Mouse (Mus musculus) splenic B cell, adult 2 months (primary cell): ENCODE measurements at regions not wholly inside any gene's neighbourhood (a gene's known extent, or its start where the extent isn't known, plus 50 kb on each side); places are given as distances from the start of the nearest gene placed in this dataset.

ENCODE experiments used
- DNase-seq: peaks from one replicate; pipeline ENCODE4 v3.0.0-alpha.2; 2011; ENCODE audit warnings: low read depth, low spot score
- H3K27me3 ChIP-seq: 2 replicates; pipeline ENCODE4 v1.6.1; 2012; ENCODE audit warnings: mild to moderate bottlenecking, low read length, moderate library complexity, mixed read lengths; ENCODE audit not compliant: control insufficient read depth, poor library complexity, insufficient read depth, severe bottlenecking
- H3K36me3 ChIP-seq: 2 replicates; pipeline ENCODE4 v1.6.1; 2012; ENCODE audit warnings: mild to moderate bottlenecking, low read length, moderate library complexity, mixed read lengths; ENCODE audit not compliant: control insufficient read depth, poor library complexity, insufficient read depth, severe bottlenecking

DNA sequence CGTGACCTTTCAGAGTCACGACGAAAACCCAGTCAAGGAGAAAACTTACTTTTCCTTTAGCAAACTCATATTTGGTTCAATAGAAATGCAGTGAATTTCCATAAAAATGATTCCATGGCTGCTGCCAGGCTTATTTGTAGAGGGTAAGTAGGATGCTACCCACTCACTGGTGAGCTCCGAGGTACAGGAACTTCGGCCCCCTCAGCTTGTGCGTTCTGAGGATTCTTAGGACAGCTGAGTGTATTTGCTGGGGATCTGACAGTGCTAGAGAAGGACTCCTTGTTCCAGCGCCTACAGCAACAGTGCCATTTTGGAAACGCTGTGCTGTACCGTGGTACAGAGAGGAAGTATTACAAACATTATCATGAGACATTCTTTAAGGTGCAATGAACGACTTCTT, 210.4 kb downstream of the Enc1 start:
- no peak for DNase-seq
- H3K27me3 ChIP-seq = no peaks in the 10 kb centered on the region; the same call in 1 of the 2 replicates
- H3K36me3 ChIP-seq = no peaks in the 10 kb centered on the region

DNA sequence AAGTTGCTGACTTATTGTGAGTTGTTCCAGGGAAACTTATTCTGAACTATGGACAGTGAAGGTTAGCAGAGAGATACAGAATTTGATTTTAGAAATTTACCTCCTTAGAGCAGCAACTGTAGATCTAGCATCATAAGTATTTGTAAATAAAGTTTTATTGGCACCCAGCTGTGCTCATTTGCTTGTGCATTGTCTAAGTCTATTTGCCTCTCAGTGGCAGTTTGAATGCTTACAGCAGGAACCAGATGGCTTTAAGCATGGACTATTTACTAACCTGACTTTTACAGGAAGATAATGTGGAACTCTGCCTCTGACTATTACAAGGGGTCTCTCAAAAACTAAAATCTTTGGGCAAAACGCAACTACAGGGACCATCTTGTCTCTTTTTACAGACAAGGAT, 207.2 kb downstream of the Enc1 start:
- H3K36me3 ChIP-seq = no peaks in the 10 kb centered on the region
- H3K27me3 ChIP-seq = no peaks in the 10 kb centered on the region
- no peak for DNase-seq

DNA sequence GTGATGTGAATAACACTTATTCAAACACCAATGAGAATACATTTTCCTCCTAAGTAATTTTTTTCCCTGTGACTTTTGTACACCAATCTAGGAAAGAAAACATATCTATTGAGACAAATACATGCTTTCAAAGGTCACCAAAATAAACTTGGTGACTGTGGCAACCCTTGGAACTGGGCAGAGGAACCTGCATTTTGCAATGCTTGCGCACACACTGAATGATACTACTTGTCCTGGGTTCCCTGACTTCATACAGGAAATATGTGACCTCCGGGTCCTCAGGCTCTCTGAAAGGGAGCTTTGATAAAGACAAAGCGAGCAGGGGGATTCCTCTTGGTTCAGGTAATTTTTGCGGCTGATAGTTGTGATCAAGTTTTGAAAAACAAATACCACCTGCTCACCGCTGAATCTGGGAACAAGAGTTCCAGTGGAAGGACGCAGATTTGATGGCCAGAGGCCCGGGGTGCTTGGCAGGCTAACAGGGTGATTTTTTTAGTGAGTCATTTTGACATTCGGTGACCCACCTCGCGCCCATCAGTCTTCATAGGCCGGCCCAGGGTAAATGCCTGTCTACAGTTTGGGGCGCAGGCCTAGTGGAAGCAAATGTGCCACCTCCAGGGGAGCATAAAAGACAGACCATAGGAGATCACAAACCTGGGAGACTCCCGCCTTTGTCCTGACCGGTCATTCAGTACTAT, 203.0 kb downstream of the Enc1 start:
- Histone ChIP-seq H3K36me3 (no peaks in the 10 kb centered on the region), H3K27me3 (no peaks in the 10 kb centered on the region)
- DNase-seq = no peak

DNA sequence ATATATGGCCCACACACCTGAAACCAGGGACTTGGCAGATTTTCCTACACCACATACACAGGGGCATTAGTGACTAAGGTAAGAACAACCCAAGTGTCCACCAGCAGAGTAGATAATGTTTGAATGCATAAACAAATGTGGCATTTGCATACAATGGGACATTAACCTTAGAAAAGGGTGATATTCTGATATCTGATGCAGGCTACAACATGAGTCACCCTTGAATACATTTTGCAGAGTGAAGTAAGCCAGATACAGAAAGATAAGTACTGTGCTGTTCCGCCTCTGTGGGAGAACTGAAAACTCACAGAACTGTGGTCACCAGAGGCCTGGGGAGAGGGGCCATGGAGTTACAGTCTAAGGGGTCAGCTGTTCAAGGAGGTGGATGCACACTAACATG, 201.9 kb downstream of the Enc1 start:
- no peaks in the 10 kb centered on the region for H3K27me3 ChIP-seq
- DNase-seq = no peak

DNA sequence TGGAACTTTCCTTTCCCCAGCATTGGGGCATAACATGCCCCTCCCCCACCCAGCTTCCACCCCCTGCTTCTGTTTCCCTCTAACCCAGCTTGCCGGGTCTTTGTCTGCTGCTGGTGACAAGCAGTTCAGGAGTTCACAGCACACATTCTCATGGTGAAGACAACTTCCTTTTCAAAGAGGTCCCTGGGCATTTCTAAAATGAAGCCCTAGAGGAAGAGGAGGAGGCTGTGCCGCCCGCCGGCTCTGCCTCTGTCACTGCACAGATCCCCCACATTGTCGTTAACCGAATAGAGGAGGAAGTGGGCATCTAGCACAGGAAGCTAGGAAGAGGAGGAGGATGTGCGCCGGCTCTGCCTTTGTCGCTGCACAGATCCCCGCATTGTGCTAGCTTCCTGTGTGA, 201.4 kb downstream of the Enc1 start:
- no peaks in the 10 kb centered on the region for H3K36me3 ChIP-seq
- DNase-seq = peak; percentile 40
- H3K27me3 ChIP-seq = no peaks in the 10 kb centered on the region

More for the DNA sequence above, 201.9 kb downstream of the Enc1 start:
- no peaks in the 10 kb centered on the region for H3K36me3 ChIP-seq

DNA sequence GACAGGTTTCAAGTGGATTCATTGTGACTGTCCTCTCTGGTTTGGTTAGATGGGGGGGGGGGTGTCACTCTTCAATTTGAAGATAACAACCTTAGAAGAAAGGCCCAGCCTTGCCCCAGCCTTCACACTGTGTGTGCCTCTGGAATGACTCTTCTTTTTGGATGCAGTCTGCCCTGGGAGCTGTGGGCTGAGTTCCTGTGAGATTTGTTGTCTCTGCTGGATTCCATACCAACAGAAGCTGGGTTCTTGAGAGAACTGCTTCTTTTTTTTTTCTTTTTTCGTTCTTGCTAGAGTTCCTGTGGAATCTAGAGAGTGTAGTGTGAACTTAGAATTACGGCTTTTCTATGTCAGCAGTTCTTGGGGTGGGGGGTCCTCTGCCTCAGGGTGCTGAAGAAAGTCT, 200.9 kb downstream of the Enc1 start:
- no peaks in the 10 kb centered on the region for H3K36me3 ChIP-seq
- no peak for DNase-seq
- no peaks in the 10 kb centered on the region for H3K27me3 ChIP-seq

DNA sequence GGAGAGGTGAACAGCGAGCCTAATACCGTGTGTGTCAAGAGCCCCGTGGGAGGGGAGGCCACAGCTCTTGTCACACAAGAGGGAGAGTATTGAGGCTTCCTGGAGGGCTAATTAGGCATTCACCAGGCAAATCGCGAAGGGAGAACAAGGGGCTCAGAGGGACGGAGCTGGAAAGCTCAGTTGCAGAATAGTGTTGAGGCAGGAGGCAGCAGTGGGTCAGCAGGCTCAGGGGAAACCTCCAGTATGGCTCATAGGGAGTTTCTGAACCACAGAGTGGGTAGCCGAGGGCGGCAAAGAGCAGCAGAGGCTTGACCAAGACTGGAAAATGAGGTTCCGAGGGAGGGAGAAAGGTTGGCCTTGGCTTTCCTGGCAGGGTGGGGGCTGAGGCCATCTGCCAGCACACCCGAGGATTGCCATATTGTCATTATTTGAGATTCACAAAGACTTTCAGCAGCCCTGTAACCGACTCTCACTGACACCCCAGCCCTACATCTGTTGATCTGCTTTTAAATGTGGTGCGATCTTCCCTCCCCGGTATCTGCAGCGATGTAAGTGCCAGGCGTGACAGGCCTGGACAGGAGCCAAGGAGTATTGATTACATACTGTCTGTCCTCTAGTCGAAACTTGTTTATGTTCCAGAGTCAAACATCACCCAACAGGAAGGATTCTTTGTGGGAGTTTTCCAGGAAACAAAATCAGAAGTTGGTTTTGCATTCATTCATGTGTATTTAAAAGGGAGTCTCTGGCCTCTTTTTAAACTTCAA, 198.5 kb downstream of the Enc1 start:
- no peaks in the 10 kb centered on the region for H3K36me3 ChIP-seq
- no peak for DNase-seq
- H3K27me3 ChIP-seq = no peaks in the 10 kb centered on the region; the same call in 1 of the 2 replicates

DNA sequence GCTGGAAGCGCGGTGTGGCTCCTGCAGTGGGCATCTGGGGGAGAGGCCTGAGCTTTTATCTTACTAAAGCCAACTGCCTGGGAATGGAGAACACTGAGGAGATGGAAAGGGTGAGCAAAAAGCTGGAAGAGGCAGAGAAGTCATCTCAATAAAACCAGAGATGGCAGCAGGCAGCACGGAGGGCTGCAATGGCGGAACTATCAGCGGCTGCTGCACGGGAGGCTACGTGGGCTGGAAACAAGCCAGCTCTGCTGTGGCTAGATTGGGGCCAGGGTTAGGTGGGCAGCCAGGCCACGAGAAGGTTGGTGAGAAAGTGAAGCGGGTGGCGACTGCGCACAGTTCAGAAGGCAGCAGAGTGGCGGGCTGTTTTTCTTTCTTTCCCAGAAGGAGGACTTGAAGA, 197.8 kb downstream of the Enc1 start:
- Histone ChIP-seq H3K27me3 (no peaks in the 10 kb centered on the region; the same call in 1 of the 2 replicates), H3K36me3 (no peaks in the 10 kb centered on the region)
- no peak for DNase-seq

DNA sequence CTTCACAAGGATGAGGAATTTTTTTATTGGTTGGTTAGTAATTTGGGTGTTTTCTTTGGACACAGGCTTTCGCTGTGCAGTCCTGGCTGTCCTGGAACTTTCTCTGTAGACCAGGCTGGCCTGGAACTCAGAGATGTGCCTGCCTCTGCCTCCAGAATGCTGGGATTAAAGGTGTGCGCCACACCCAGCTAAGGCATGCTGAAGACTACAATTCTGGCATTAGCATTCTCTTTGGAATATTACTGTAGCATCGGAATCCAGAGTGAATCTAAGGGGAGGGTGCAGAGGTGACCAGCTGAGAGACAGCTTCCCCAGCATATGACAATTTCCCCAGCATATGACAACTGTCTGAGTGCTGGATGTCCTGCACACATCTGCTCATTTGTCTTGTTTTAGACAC, 197.4 kb downstream of the Enc1 start:
- no peak for DNase-seq
- Histone ChIP-seq H3K27me3 (no peaks in the 10 kb centered on the region; the same call in 1 of the 2 replicates), H3K36me3 (no peaks in the 10 kb centered on the region)

DNA sequence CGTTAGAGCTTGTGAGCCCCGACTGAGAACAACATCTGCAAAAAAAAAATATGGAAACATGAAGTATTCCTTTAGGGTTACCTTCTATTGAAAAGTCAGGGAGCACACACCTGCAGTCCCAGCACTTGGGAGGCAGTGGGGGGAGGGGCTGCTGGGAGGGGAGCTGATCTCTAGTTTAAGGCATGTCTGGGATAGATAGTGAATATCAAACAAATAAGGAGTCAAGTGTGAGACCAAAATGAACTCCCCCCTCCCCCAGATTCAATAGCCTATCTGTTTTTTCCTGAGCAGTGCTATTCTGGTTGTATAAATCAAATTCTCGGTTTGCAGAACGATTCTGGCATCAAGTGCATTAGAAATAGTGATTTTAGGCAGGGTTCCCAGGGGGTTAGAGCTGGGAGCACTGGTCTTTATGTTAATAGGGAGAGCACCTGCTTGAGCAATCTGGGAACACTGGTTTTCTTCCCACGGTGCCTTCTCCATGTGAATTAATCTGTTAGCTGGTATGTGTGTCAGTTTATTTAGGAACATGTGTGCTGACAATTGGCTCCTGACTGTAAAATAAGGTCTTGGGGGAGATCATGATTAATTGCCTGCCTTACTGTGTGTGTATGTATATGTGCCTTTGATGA, 195.9 kb downstream of the Enc1 start:
- DNase-seq = no peak
- Histone ChIP-seq H3K27me3 (no peaks in the 10 kb centered on the region; the same call in 1 of the 2 replicates), H3K36me3 (no peaks in the 10 kb centered on the region)

DNA sequence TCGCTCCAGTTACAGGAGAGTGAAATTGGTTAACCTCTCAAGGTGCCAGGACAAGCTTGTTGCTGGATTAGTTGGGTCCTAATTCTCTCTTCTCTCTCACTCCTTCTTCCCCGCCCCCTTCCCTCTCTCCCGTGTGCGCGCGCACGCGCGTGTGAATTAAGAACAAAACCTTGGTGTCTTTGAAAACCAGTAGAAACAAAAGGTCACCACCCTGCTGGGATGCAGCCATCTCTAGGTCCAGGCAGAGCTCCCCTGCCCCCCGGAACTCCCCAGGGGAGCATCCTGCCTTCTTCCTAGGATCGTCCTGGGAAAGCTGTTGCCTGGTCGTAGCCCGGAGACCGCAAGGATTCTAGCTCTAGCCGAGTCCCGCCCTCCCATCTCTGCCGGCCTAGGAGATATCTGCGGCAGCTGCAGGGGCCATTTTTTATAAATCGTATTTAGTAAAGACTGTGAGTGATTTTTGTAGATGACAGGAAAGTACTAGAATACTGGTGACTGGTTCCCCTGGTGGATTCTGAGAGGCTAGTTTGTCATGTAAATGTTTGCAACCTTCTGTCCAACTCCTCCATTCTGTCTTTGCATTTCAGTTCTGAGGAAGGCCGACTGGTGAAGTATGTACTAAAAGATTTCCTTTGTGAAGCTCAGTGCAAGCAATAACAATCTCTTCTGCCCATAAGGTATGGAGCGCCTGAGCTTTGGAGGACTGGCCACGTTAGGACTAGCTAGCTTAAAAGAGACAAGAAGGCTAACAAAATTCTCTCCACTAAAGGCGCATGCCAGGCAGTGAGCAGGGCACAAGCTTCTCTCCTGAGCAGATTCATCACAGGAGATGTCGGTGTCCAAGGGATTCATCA, 195.2 kb downstream of the Enc1 start:
- Histone ChIP-seq H3K27me3 (no peaks in the 10 kb centered on the region; the same call in 1 of the 2 replicates), H3K36me3 (no peaks in the 10 kb centered on the region)
- DNase-seq = no peak

DNA sequence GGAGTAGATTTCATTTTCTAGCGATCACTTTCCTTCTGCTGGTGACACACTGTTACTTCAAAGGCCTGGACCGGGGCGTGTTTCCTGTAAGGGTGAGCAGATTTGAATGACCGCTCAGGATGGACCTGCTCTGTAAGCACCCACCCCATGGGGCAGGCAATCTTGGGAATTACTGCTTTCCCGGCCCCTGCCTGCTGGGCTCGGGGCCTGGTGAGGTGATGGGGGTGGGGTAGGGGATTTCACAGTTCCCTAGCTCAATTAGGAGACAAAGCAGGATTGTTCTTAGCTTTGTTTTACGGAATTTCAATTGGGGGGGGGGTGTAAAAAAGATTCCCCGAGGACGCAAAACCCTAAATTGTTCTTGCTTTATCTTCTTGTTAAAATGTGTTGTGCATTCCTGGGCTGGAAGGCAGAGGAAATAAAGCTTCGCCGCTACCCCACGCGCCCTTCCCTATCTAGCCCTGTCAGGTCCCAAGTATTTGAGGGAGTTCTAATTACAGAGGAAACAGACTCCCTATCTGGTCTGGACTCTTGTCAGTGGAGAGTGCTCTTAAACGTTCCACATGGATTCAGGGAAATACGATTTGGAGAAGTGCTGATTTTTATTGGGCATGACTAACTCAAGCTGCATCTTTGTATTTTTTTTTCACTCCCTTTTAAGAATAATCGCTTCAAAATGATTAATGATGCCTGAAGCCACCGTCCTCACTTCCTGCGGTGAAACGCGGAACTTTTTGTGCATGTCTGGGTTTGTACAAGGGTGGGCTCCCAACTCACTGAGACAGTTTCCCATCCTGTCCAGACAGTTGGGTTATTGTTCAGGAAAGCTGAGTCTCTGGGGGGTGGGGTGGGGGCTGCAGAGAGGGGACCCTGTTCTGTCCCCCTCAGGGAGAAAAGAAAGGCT, 194.3 kb downstream of the Enc1 start:
- no peaks in the 10 kb centered on the region for H3K36me3 ChIP-seq
- no peaks in the 10 kb centered on the region; the same call in 1 of the 2 replicates for H3K27me3 ChIP-seq
- no peak for DNase-seq

DNA sequence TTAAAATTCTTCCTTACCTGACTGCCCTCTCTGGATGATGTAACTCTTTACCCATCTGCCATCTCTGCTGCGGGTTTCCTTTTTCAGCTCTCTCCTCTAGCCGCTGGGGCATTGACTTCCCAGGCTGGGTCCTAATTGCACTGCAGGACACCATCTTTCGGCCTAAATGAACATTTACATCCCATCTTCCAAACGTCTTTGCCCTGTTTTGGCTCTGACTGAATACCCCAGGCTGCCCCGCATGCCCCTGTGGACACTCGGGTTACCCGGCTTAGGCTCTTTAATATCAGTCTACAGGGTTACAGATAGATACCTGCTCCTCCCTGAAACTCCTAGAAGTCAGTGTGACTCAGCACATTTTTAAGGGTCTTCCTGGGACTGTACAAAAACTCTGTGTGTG, 193.3 kb downstream of the Enc1 start:
- Histone ChIP-seq H3K27me3 (no peaks in the 10 kb centered on the region; the same call in 1 of the 2 replicates), H3K36me3 (no peaks in the 10 kb centered on the region)
- no peak for DNase-seq

DNA sequence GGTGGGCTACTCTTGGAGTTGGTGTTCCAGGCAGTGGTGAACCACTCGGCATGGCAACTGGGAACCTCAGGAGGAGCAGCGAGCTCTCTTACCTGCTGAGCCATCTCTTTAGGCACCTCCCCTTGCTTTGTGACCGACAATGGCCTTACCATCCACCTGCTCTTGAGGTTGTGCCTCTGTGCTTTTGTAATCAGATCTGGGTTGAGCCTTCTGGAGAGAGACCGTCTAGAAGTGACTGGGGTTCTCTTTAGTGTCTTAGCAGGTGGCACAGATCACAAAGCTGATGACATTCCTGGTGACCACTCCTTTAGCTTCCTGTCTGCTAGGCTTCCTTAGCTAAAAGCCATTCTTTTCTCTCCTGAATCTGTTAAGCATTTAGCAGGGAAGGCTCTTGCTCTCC, 191.7 kb downstream of the Enc1 start:
- H3K27me3 ChIP-seq = no peaks in the 10 kb centered on the region; the same call in 1 of the 2 replicates
- no peaks in the 10 kb centered on the region for H3K36me3 ChIP-seq
- DNase-seq = no peak
